Mouse (Mus musculus): ENCODE data around the gene Zfp541. TPM values are rescaled to one million over a fixed set of nuclear protein-coding genes. Genes with fewer than 3 reads are reported as not detected.
A peak's percentile ranks its signal among the peaks of the same experiment; 100 is the strongest.

The Zfp541 gene
- polyA plus RNA-seq, 1 experiment: not detected

DNA sequence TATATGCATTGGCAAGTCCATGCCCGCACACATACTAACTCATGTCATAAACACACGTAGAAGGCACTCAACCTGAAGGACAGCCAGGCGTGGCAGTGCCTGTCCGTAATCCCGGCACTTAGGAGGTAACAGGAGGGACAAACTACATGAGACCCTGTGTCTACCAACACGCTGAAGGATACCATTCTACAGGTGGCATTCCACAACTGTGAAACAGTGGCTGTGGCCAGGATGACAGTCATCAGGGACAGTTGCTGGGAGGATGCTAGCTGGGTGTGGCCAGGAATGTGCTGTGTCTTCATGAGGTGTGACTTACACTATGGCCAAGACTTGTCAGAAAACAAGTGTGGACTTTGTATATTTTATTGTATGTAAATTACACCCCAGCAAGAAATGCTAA, 24.6 kb upstream of the Zfp541 start:
- no peaks in the 10 kb centered on the region for H3K27me3 ChIP-seq (ENCODE audit: control insufficient read depth, insufficient read depth, insufficient read length)
- TF ChIP-seq SRF (IDR thresholded peaks at IDR 0.05; ENCODE audit: control insufficient read depth, insufficient read length, low read depth) (no peak), POLR2A (IDR thresholded peaks at IDR 0.05; ENCODE audit: insufficient read length, low read depth) (no peak), E2F4 (IDR thresholded peaks at IDR 0.05; ENCODE audit: insufficient read depth) (no peak), MYOG (IDR thresholded peaks at IDR 0.05; ENCODE audit: control insufficient read depth in 1 of 3, insufficient read depth in 1 of 3, insufficient read length in 2 of 3, low read depth in 2 of 3) (peak in 1 of 3 experiments; percentile 79), MYOD1 (IDR thresholded peaks at IDR 0.05; ENCODE audit: control insufficient read depth in 1 of 3, insufficient read length in 2 of 3, low read depth in 2 of 3) (peak in 2 of 3 experiments; percentile 5 to 72)
- no peak overlapping the region for H3ac ChIP-seq (ENCODE audit: control insufficient read depth, insufficient read length)
- H3K4me3 ChIP-seq: no peak overlapping the region
- peaks cover 95% of the 10 kb centered on the region for H3K79me2 ChIP-seq (ENCODE audit: control insufficient read depth, insufficient read depth)
- H3K36me3 ChIP-seq (ENCODE audit: control insufficient read depth, insufficient read depth): no peaks in the 10 kb centered on the region
- no peak overlapping the region for H3K4me2 ChIP-seq (ENCODE audit: low read depth)

DNA sequence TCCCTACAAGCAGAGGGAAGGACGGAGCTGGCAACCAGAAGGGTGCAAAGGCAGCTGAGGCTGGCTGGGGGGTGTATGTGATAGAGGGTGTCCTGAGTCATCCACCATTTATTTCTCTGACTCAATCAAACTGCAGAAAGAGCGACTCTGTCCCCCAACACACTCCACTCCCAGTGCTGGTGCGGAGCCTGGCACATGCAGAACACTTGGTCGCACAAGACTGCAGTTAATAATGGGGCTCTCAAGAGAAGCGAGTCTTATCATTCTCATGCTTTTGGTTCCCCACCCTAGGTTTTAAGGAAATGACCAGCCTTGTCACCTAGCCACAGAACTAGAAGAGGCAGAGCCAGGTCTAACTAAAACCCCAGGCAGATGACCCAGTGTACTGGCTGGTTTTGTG, 22.3 kb upstream of the Zfp541 start:
- Histone ChIP-seq H3K4me3 (no peak overlapping the region), H3K36me3 (ENCODE audit: control insufficient read depth, insufficient read depth) (no peaks in the 10 kb centered on the region), H3ac (ENCODE audit: control insufficient read depth, insufficient read length) (no peak overlapping the region), H3K27me3 (ENCODE audit: control insufficient read depth, insufficient read depth, insufficient read length) (no peaks in the 10 kb centered on the region), H3K4me2 (ENCODE audit: low read depth) (no peak overlapping the region), H3K79me2 (ENCODE audit: control insufficient read depth, insufficient read depth) (peaks cover 100% of the 10 kb centered on the region)
- TF ChIP-seq TCF12 (IDR thresholded peaks at IDR 0.05; ENCODE audit: insufficient read depth, poor library complexity, severe bottlenecking) (no peak), E2F4 (IDR thresholded peaks at IDR 0.05; ENCODE audit: insufficient read depth) (no peak)

DNA sequence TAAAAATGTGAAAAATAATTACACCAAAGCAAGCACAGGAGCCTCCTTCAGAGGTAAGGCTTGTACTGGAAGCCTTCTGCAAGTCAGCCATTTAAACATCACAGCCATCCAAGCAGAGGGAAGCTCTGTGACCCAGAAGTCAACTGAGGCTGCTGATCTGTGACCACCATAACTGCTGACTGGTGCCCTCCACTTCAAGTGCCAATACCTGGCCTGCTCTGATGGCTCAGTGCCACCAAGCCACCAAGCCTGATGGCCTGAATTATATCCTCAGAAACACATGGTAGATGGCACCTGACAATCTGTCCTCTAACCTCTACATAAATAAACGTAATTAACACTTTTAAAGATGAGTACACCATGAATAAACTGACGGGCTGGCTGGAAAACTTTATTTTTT, 20.4 kb upstream of the Zfp541 start:
- no peak overlapping the region for H3ac ChIP-seq (ENCODE audit: control insufficient read depth, insufficient read length)
- no peak for TF ChIP-seq MYOD1 (IDR thresholded peaks at IDR 0.05; ENCODE audit: control insufficient read depth in 1 of 3, insufficient read length in 2 of 3, low read depth in 2 of 3)
- no peak for TF ChIP-seq REST (IDR thresholded peaks at IDR 0.05; ENCODE audit: insufficient read depth, insufficient read length)
- no peak for TF ChIP-seq SRF (IDR thresholded peaks at IDR 0.05; ENCODE audit: control insufficient read depth, insufficient read length, low read depth)
- TF ChIP-seq POLR2A (IDR thresholded peaks at IDR 0.05; ENCODE audit: insufficient read length, low read depth): no peak
- no peak for TF ChIP-seq MYOG (IDR thresholded peaks at IDR 0.05; ENCODE audit: control insufficient read depth in 1 of 3, insufficient read depth in 1 of 3, insufficient read length in 2 of 3, low read depth in 2 of 3)
- no peak for TF ChIP-seq TCF12 (IDR thresholded peaks at IDR 0.05; ENCODE audit: insufficient read depth, poor library complexity, severe bottlenecking)
- no peak for TF ChIP-seq POLR2AphosphoS2 (IDR thresholded peaks at IDR 0.05; ENCODE audit: insufficient read length, low read depth)
- no peak for TF ChIP-seq USF1 (IDR thresholded peaks at IDR 0.05; ENCODE audit: low read depth)
- no peak for TF ChIP-seq CEBPB (IDR thresholded peaks at IDR 0.05; ENCODE audit: insufficient read depth, poor library complexity, severe bottlenecking)
- TF ChIP-seq E2F4 (IDR thresholded peaks at IDR 0.05; ENCODE audit: insufficient read depth): no peak
- no peak for TF ChIP-seq TCF3 (IDR thresholded peaks at IDR 0.05; ENCODE audit: insufficient read length, low read depth)
- no peak for TF ChIP-seq MAX (IDR thresholded peaks at IDR 0.05; ENCODE audit: low read depth)
- no peak overlapping the region for H3K4me3 ChIP-seq
- H3K27me3 ChIP-seq (ENCODE audit: control insufficient read depth, insufficient read depth, insufficient read length): no peaks in the 10 kb centered on the region
- H3K36me3 ChIP-seq (ENCODE audit: control insufficient read depth, insufficient read depth): no peaks in the 10 kb centered on the region
- H3K4me2 ChIP-seq (ENCODE audit: low read depth): no peak overlapping the region
- peaks cover 100% of the 10 kb centered on the region for H3K79me2 ChIP-seq (ENCODE audit: control insufficient read depth, insufficient read depth)

DNA sequence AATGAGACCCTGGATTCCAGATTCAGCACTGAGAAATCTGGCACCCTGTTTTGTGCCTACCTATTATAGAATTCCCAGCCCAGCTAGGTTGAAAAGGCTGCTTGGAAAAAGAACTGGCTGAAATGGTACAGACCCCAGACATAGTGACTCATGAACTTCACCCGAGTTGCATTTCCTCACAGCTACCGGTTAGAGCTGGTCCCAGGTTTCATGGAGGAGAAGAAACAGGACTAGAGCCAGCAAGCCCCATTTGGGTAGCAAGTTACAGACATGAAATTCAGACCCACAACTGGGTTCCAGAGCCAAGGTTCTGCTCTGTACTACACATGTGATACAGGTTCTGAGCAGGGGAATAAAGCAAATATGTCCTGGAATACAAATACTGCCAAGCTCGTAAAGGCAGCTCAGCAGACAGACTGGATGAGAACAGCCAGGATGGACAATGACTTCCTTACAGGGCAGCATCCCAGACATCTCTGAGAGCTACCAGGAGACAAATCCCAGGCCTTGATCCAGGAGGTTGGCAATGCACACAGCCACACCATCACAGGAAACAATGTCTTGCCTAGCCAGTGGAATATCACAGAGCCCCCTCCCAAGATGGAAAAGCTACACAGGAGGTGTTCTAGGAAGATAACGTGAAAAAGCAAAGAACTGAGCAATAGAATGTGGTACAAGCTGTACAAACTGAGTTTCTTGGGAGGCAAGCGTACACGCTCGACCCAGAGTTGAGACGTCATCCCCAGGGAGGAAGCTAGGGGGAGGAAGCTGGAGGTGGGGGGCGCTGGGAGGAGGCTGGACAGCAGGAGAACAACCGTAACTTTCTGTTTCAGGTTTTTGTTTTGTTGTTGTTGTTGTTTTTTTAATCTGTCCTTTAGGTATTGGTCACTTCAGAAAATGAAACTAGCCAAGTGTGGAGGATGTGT, 18.5 kb upstream of the Zfp541 start:
- TF ChIP-seq SRF (IDR thresholded peaks at IDR 0.05; ENCODE audit: control insufficient read depth, insufficient read length, low read depth) (no peak), MYOG (IDR thresholded peaks at IDR 0.05; ENCODE audit: control insufficient read depth in 1 of 3, insufficient read depth in 1 of 3, insufficient read length in 2 of 3, low read depth in 2 of 3) (no peak), TCF3 (IDR thresholded peaks at IDR 0.05; ENCODE audit: insufficient read length, low read depth) (no peak), MYOD1 (IDR thresholded peaks at IDR 0.05; ENCODE audit: control insufficient read depth in 1 of 3, insufficient read length in 2 of 3, low read depth in 2 of 3) (no peak), CEBPB (IDR thresholded peaks at IDR 0.05; ENCODE audit: insufficient read depth, poor library complexity, severe bottlenecking) (no peak), POLR2A (IDR thresholded peaks at IDR 0.05; ENCODE audit: insufficient read length, low read depth) (no peak), REST (IDR thresholded peaks at IDR 0.05; ENCODE audit: insufficient read depth, insufficient read length) (no peak), POLR2AphosphoS2 (IDR thresholded peaks at IDR 0.05; ENCODE audit: insufficient read length, low read depth) (no peak)
- Histone ChIP-seq H3K36me3 (ENCODE audit: control insufficient read depth, insufficient read depth) (no peaks in the 10 kb centered on the region), H3K79me2 (ENCODE audit: control insufficient read depth, insufficient read depth) (peaks cover 93% of the 10 kb centered on the region), H3K27me3 (ENCODE audit: control insufficient read depth, insufficient read depth, insufficient read length) (no peaks in the 10 kb centered on the region), H3ac (ENCODE audit: control insufficient read depth, insufficient read length) (no peak overlapping the region), H3K4me2 (ENCODE audit: low read depth) (no peak overlapping the region), H3K4me3 (no peak overlapping the region)

DNA sequence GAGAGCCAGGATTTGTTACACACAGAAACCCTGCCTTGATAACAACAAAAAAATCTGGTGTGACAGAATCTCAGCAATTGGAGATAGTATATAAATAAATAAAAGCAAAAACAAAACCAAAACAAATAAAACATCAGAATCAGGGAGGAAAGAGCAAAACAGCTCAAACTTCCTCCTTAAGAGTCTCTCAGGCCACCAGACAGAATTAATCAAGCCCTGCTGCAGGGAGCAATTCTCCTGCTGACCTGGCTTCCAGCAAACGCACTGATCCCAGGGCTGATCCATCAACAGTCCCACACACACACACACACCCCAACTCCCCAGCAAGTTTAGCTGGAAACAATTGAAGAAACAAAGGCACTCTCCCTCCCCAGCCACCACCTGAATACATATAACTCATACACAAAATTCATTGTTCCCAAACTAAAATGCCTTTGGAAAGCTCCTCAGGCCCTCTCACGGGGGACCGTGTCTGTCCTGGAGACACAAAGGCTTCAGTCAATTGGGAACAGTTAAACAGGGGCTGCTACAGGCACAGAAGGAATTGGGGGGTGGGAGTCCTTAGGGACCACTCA, 17.7 kb upstream of the Zfp541 start:
- H3K4me3 ChIP-seq: no peak overlapping the region

More for the DNA sequence above, 17.7 kb upstream of the Zfp541 start:
- H3K27me3 ChIP-seq (ENCODE audit: control insufficient read depth, insufficient read depth, insufficient read length): no peaks in the 10 kb centered on the region
- H3K79me2 ChIP-seq (ENCODE audit: control insufficient read depth, insufficient read depth): peaks cover 85% of the 10 kb centered on the region
- no peaks in the 10 kb centered on the region for H3K36me3 ChIP-seq (ENCODE audit: control insufficient read depth, insufficient read depth)
- no peak overlapping the region for H3K4me2 ChIP-seq (ENCODE audit: low read depth)
- TF ChIP-seq E2F4 (IDR thresholded peaks at IDR 0.05; ENCODE audit: insufficient read depth) (no peak), REST (IDR thresholded peaks at IDR 0.05; ENCODE audit: insufficient read depth, insufficient read length) (no peak), MAX (IDR thresholded peaks at IDR 0.05; ENCODE audit: low read depth) (no peak), POLR2AphosphoS2 (IDR thresholded peaks at IDR 0.05; ENCODE audit: insufficient read length, low read depth) (no peak), CEBPB (IDR thresholded peaks at IDR 0.05; ENCODE audit: insufficient read depth, poor library complexity, severe bottlenecking) (no peak), TCF3 (IDR thresholded peaks at IDR 0.05; ENCODE audit: insufficient read length, low read depth) (no peak), MYOD1 (IDR thresholded peaks at IDR 0.05; ENCODE audit: control insufficient read depth in 1 of 3, insufficient read length in 2 of 3, low read depth in 2 of 3) (no peak), TCF12 (IDR thresholded peaks at IDR 0.05; ENCODE audit: insufficient read depth, poor library complexity, severe bottlenecking) (no peak), USF1 (IDR thresholded peaks at IDR 0.05; ENCODE audit: low read depth) (no peak), MYOG (IDR thresholded peaks at IDR 0.05; ENCODE audit: control insufficient read depth in 1 of 3, insufficient read depth in 1 of 3, insufficient read length in 2 of 3, low read depth in 2 of 3) (no peak), POLR2A (IDR thresholded peaks at IDR 0.05; ENCODE audit: insufficient read length, low read depth) (no peak), SRF (IDR thresholded peaks at IDR 0.05; ENCODE audit: control insufficient read depth, insufficient read length, low read depth) (no peak)
- no peak overlapping the region for H3ac ChIP-seq (ENCODE audit: control insufficient read depth, insufficient read length)

All from myocyte (in vitro differentiated cells).